Mouse (Mus musculus): ENCODE data around the gene Ifih1. TPM values are rescaled to one million over a fixed set of nuclear protein-coding genes. Genes with fewer than 3 reads are reported as not detected.

Ifih1 gene
- polyA plus RNA-seq, 1 experiment from 2014 or later, result 2.5 TPM

DNA sequence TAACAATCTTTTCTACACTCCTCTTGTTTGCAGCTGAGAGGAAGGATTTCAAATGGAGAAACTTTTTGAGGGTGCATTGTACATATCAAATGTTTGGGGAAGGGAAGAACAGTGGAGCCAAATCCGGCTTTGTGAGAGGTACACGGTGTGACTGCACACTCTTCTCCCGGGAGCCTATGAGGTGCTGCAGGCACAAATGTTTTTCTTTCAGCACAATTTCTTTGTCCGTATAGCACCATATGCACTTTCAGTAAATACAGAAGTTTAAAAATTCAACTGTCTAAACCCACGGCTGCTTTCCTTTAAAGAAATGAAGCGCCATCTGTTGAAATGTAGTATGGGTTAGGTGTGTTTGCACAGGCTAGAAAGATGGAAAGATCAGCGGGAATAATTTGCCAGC is 71.8 kb downstream of the Ifih1 start:
- no peaks in the 10 kb centered on the region for H3K36me3 ChIP-seq
- 42% methylated on average over 7 of the region's 7 CpGs for WGBS
- peak overlapping the region; percentile 42 for H3K4me2 ChIP-seq
- no peaks in the 10 kb centered on the region for H3K9me3 ChIP-seq
- H3K4me1 ChIP-seq, result peaks cover 5% of the 10 kb centered on the region; the same call in 1 of the 2 replicates
- no peaks in the 10 kb centered on the region for H3K27me3 ChIP-seq
- ATAC-seq (ENCODE audit: insufficient number of reproducible peaks, low FRiP score, low TSS enrichment, low read depth), result peak; percentile 58; the same call in 1 of the 2 replicates
- peak overlapping the region; percentile 88 for H3K27ac ChIP-seq
- peak overlapping the region; percentile 41 for H3K4me3 ChIP-seq
- no peak overlapping the region for H3K9ac ChIP-seq

- Histone ChIP-seq H3K27ac (peak within 1 kb of the TSS; percentile 88), H3K4me3 (peak within 1 kb of the TSS; percentile 41), H3K4me1 (peaks cover 5% of the 10 kb centered on the region; the same call in 1 of the 2 replicates), H3K9ac (0 out of 2 replicates have a peak within 1 kb of the TSS, but pooled peaks have one; percentile 14), H3K36me3 (no peaks in the 10 kb centered on the region), H3K27me3 (no peaks in the 10 kb centered on the region), H3K9me3 (no peaks in the 10 kb centered on the region), H3K4me2 (peak within 1 kb of the TSS; percentile 42)
- WGBS, result 25% methylated on average over 12 of the region's 12 CpGs
- peak; percentile 78 for ATAC-seq (ENCODE audit: insufficient number of reproducible peaks, low FRiP score, low TSS enrichment, low read depth)
These were observed 72.3 kb downstream of the Ifih1 start, which contains the start of gene Fap for GRCm38 (mm10) chr2:62573753-62574159. Fap (minus strand) TSS chr2:62574075.

- Histone ChIP-seq H3K9me3 (no peaks in the 10 kb centered on the region), H3K36me3 (no peaks in the 10 kb centered on the region), H3K4me2 (peak overlapping the region; percentile 42), H3K4me1 (peaks cover 5% of the 10 kb centered on the region; the same call in 1 of the 2 replicates), H3K27ac (peak overlapping the region; percentile 88), H3K9ac (0 out of 2 replicates have a peak overlapping the region, but pooled peaks have one; percentile 14), H3K4me3 (peak overlapping the region; percentile 41), H3K27me3 (no peaks in the 10 kb centered on the region)
- no peak for ATAC-seq (ENCODE audit: insufficient number of reproducible peaks, low FRiP score, low TSS enrichment, low read depth)
- 46% methylated on average over 10 of the region's 10 CpGs for WGBS
These were observed 72.8 kb downstream of the Ifih1 start for GRCm38 (mm10) chr2:62573099-62573752.

DNA sequence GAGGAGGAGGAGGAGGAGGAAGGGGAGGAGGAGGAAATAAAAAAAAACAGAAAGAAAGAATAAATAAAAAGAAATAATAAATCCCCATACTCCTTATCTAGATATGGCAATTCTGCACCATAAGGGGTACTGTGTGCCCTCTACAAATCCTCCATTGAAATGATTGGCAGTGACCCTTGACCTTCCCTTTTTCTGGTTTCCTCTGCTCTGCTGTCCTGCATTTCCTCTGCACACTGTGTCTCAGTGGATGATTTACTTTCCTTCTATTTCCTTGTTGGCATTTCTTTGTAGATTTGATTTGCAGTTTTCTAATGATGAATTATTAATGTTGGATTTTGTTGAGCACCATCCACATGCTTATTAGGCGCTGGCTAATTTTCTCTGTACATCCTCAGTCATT is 81.4 kb downstream of the Ifih1 start:
- no peaks in the 10 kb centered on the region for H3K9me3 ChIP-seq
- ATAC-seq (ENCODE audit: insufficient number of reproducible peaks, low FRiP score, low TSS enrichment, low read depth), result no peak
- no peaks in the 10 kb centered on the region for H3K36me3 ChIP-seq
- H3K4me3 ChIP-seq, result no peak overlapping the region
- H3K4me2 ChIP-seq, result no peak overlapping the region
- WGBS, result 89% methylated on average over 1 of the region's 1 CpGs
- no peak overlapping the region for H3K9ac ChIP-seq
- H3K27ac ChIP-seq, result no peak overlapping the region
- H3K4me1 ChIP-seq, result no peaks in the 10 kb centered on the region
- H3K27me3 ChIP-seq, result no peaks in the 10 kb centered on the region

- ATAC-seq (ENCODE audit: insufficient number of reproducible peaks, low FRiP score, low TSS enrichment, low read depth), result no peak
These were observed 83.2 kb downstream of the Ifih1 start for GRCm38 (mm10) chr2:62562661-62563485.

DNA sequence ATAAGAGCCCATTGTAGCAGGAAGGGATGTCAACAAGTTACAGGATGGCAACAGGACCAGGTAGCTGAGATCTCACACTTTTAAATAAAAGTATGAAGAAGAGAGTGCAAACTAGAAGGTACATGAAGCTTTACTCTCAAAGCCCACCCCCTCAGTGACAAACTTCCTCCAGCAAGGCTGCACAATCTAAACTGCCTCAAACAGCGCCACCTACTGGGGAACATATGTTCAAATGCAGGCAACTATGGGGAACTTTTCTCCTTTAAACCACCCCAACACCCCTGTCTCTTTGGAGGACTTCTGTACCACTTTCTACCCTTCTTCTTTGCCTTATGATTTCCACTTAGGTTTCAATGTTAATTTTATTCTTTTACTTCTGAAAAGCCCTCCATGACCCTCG is 88.6 kb downstream of the Ifih1 start:
- 75% methylated on average over 2 of the region's 2 CpGs for WGBS
- ATAC-seq (ENCODE audit: insufficient number of reproducible peaks, low FRiP score, low TSS enrichment, low read depth), result no peak
- no peak overlapping the region for H3K27ac ChIP-seq
- no peaks in the 10 kb centered on the region for H3K9me3 ChIP-seq
- H3K4me2 ChIP-seq, result no peak overlapping the region
- no peaks in the 10 kb centered on the region for H3K36me3 ChIP-seq
- H3K4me1 ChIP-seq, result no peaks in the 10 kb centered on the region
- H3K9ac ChIP-seq, result no peak overlapping the region
- no peak overlapping the region for H3K4me3 ChIP-seq
- H3K27me3 ChIP-seq, result no peaks in the 10 kb centered on the region

More at GRCm38 (mm10) chr2:62562661-62563485, 83.2 kb downstream of the Ifih1 start:
- H3K4me3 ChIP-seq, result no peak overlapping the region
- no peak overlapping the region for H3K9ac ChIP-seq
- H3K27ac ChIP-seq, result no peak overlapping the region
- H3K4me2 ChIP-seq, result no peak overlapping the region
- WGBS, result 60% methylated on average over 5 of the region's 5 CpGs
- no peaks in the 10 kb centered on the region for H3K9me3 ChIP-seq
- no peaks in the 10 kb centered on the region for H3K36me3 ChIP-seq
- H3K4me1 ChIP-seq, result no peaks in the 10 kb centered on the region
- H3K27me3 ChIP-seq, result no peaks in the 10 kb centered on the region

GRCm38 (mm10) chr2:62556349-62556748 is 89.7 kb downstream of the Ifih1 start:
- Histone ChIP-seq H3K4me3 (no peak overlapping the region), H3K36me3 (no peaks in the 10 kb centered on the region), H3K4me1 (no peaks in the 10 kb centered on the region), H3K4me2 (no peak overlapping the region), H3K9ac (no peak overlapping the region), H3K27me3 (no peaks in the 10 kb centered on the region), H3K9me3 (no peaks in the 10 kb centered on the region), H3K27ac (no peak overlapping the region)
- WGBS, result 70% methylated on average over 9 of the region's 9 CpGs
- ATAC-seq (ENCODE audit: insufficient number of reproducible peaks, low FRiP score, low TSS enrichment, low read depth), result no peak

DNA sequence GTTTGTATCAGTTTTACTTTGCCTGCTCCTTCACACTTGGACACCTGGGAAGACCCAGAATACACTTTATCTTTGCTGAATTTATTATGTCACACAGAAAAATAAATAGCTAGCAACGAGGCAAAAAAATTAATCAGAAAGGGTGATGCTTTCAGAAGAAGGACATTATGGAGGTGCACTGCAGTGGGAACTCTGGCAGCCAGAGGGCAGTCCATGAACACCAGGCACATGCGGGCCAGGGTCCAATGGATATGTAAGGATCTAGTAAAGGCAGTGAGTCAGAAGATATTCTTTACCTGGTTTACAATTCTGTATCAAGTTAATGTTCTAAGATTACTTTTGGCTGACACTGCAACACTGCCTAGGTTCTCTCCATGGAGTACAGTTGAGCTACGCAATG is 96.4 kb downstream of the Ifih1 start:
- Histone ChIP-seq H3K27me3 (no peaks in the 10 kb centered on the region), H3K4me3 (no peak overlapping the region), H3K36me3 (no peaks in the 10 kb centered on the region), H3K4me2 (no peak overlapping the region), H3K9me3 (no peaks in the 10 kb centered on the region), H3K9ac (no peak overlapping the region), H3K27ac (no peak overlapping the region), H3K4me1 (no peaks in the 10 kb centered on the region)
- ATAC-seq (ENCODE audit: insufficient number of reproducible peaks, low FRiP score, low TSS enrichment, low read depth), result no peak
- WGBS, result 73% methylated on average over 3 of the region's 3 CpGs

DNA sequence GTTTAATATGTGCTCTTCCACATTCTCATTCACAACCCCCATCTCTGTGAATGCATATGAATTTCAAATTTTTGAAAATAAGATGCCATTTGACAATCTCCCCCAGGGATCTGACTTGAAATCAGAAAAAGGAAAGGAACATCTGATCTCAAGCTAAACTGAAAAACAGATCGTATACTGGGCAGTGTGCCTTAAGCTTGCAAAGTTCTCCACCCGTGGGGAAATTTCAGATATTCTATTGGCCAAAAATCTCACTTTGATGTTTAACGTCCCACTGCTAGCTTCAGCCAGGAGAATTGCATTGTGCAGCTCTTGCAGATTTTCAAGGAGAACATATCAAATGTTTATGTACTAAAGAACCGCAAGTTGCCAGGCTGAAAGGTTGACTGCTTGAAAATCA is 96.9 kb downstream of the Ifih1 start:
- ATAC-seq (ENCODE audit: insufficient number of reproducible peaks, low FRiP score, low TSS enrichment, low read depth), result no peak
- no peaks in the 10 kb centered on the region for H3K4me1 ChIP-seq
- no peak overlapping the region for H3K9ac ChIP-seq
- no peak overlapping the region for H3K4me2 ChIP-seq
- H3K9me3 ChIP-seq, result no peaks in the 10 kb centered on the region
- no peaks in the 10 kb centered on the region for H3K27me3 ChIP-seq
- H3K36me3 ChIP-seq, result no peaks in the 10 kb centered on the region
- 42% methylated on average over 4 of the region's 4 CpGs for WGBS
- H3K4me3 ChIP-seq, result no peak overlapping the region
- no peak overlapping the region for H3K27ac ChIP-seq

- Histone ChIP-seq H3K9ac (no peak overlapping the region), H3K9me3 (no peaks in the 10 kb centered on the region), H3K36me3 (no peaks in the 10 kb centered on the region), H3K4me1 (no peaks in the 10 kb centered on the region), H3K27me3 (no peaks in the 10 kb centered on the region), H3K4me2 (no peak overlapping the region), H3K4me3 (no peak overlapping the region), H3K27ac (no peak overlapping the region)
- ATAC-seq (ENCODE audit: insufficient number of reproducible peaks, low FRiP score, low TSS enrichment, low read depth), result no peak
- WGBS, result 89% methylated on average over 5 of the region's 5 CpGs
These were observed 98.0 kb downstream of the Ifih1 start for GRCm38 (mm10) chr2:62548104-62548503.
